Mouse (Mus musculus): ENCODE data around the gene Nhs.

DNA sequence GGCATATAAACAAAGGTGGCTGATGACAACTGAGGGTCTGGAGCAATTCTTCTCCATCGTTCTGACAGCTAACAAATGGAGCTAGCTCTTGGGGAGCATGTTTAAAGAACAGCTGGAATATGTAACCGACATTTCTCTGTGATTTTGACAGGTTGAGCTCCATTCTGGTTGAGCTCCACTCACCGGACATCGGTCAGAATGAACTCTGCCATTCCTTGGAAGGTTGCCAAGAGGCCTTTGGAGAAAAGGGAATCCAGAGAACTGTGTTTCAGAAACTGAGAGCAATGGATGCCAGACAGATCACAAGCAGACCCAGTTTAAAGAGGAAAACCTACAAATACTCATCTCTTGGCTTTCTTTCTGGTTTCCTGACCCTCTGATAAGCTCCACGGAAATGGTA lies 46.3 kb downstream of the Nhs start:
- TF ChIP-seq CTCF (IDR thresholded peaks at IDR 0.05; ENCODE audit: borderline replicate concordance, insufficient read depth, low read depth, low read length) (no peak), POLR2A (IDR thresholded peaks at IDR 0.05; ENCODE audit: borderline replicate concordance, insufficient read depth, low read length) (no peak)

Data from cerebellum, adult 2 months (tissue).